Mouse (Mus musculus) retina, postnatal 1 day (tissue): ENCODE measurements around the gene 1300017J02Rik.

Experiments
- DNase-seq: peaks from one replicate; pipeline ENCODE4 v3.0.0-alpha.2; 2012

1300017J02Rik gene

GRCm38 (mm10) chr9:103265778-103266177 lies 39.1 kb downstream of the 1300017J02Rik start:
- DNase-seq, result no peak

- no peak for DNase-seq
Measured at GRCm38 (mm10) chr9:103252906-103253305, 52.0 kb downstream of the 1300017J02Rik start.

- DNase-seq, result no peak
Measured at GRCm38 (mm10) chr9:103248618-103249017, 56.3 kb downstream of the 1300017J02Rik start.

- DNase-seq, result no peak
Measured at GRCm38 (mm10) chr9:103246526-103247168, 58.2 kb downstream of the 1300017J02Rik start.

GRCm38 (mm10) chr9:103243640-103244039 lies 61.2 kb downstream of the 1300017J02Rik start:
- no peak for DNase-seq

GRCm38 (mm10) chr9:103241206-103241605 lies 63.7 kb downstream of the 1300017J02Rik start:
- no peak for DNase-seq

GRCm38 (mm10) chr9:103239471-103239870 lies 65.4 kb downstream of the 1300017J02Rik start:
- DNase-seq, result no peak

GRCm38 (mm10) chr9:103234565-103235165 lies 70.2 kb downstream of the 1300017J02Rik start:
- peak; percentile 75 for DNase-seq

GRCm38 (mm10) chr9:103234059-103234458 lies 70.8 kb downstream of the 1300017J02Rik start:
- peak; percentile 13 for DNase-seq

GRCm38 (mm10) chr9:103233006-103233395 lies 71.9 kb downstream of the 1300017J02Rik start:
- DNase-seq, result no peak

- DNase-seq, result no peak
Measured at GRCm38 (mm10) chr9:103232232-103233005, 72.5 kb downstream of the 1300017J02Rik start.

- peak; percentile 55 for DNase-seq
Measured at GRCm38 (mm10) chr9:103230151-103230951, 74.5 kb downstream of the 1300017J02Rik start, which contains the start of the genes Gm20425 and Trf. TSS of gene Gm20425 (minus strand) at chr9:103230307. TSS of gene Trf (minus strand) at chr9:103230444.

- DNase-seq, result no peak
Measured at GRCm38 (mm10) chr9:103229037-103229867, 75.6 kb downstream of the 1300017J02Rik start.

- DNase-seq, result peak; percentile 16
Measured at GRCm38 (mm10) chr9:103228370-103229003, 76.4 kb downstream of the 1300017J02Rik start.

- DNase-seq, result no peak
Measured at GRCm38 (mm10) chr9:103227760-103228159, 77.1 kb downstream of the 1300017J02Rik start.

GRCm38 (mm10) chr9:103226806-103227205 lies 78.1 kb downstream of the 1300017J02Rik start:
- no peak for DNase-seq

- peak; percentile 42 for DNase-seq
Measured at GRCm38 (mm10) chr9:103225464-103225863, 79.4 kb downstream of the 1300017J02Rik start.

- no peak for DNase-seq
Measured at GRCm38 (mm10) chr9:103224721-103225120, 80.2 kb downstream of the 1300017J02Rik start.

- DNase-seq, result no peak
Measured at GRCm38 (mm10) chr9:103214281-103214680, 90.6 kb downstream of the 1300017J02Rik start.

GRCm38 (mm10) chr9:103213631-103214030 lies 91.3 kb downstream of the 1300017J02Rik start:
- no peak for DNase-seq
